ENCODE assay signal across 9 mouse cellular contexts in genomic region chr13:50949545-50950226, GRCm38 (mm10).
DNase-seq lines count a peak whose midpoint lies in the region; ATAC-seq and TF ChIP-seq lines count a peak whose summit lies in the region.
"Had no signal": no experiment of that assay in that cellular context is flagged by ENCODE, and none has a peak within 500 bp of the region (broad histone marks: within the 10 kb centered on the region; RNA-seq: fewer than 3 reads in every experiment).

No protein-coding gene starts in this region.

- H3K36me3 ChIP-seq in hindbrain, postnatal 0 days (ENCODE audit: insufficient read depth, low read length) = no peaks in the 10 kb centered on the region
- H3K36me3 ChIP-seq in midbrain, embryonic 16.5 days (ENCODE audit: control insufficient read depth, insufficient read depth, low read length) = no peaks in the 10 kb centered on the region
- H3K36me3 ChIP-seq: midbrain, embryonic 12.5 days had no signal

- H3K9ac ChIP-seq in hindbrain, postnatal 0 days (replicated peaks; ENCODE audit: low read length) = no peak overlapping the region
- no peak overlapping the region for H3K9ac ChIP-seq in midbrain, embryonic 16.5 days (ENCODE audit: low read depth, low read length)
- H3K9ac ChIP-seq: midbrain, embryonic 12.5 days had no signal

- 35% methylated on average over 6 of the region's 6 CpGs for WGBS in hindbrain, postnatal 0 days
- WGBS in midbrain, embryonic 16.5 days = 46% methylated on average over 6 of the region's 6 CpGs

- TF ChIP-seq CTCF in hindbrain, postnatal 0 days (IDR thresholded peaks at IDR 0.05; ENCODE audit: low read depth) = peak; percentile 97

- H3K27ac ChIP-seq in hindbrain, postnatal 0 days = no peak overlapping the region
- H3K27ac ChIP-seq in midbrain, embryonic 16.5 days (ENCODE audit: low read length) = no peak overlapping the region
- H3K27ac ChIP-seq: midbrain, embryonic 12.5 days had no signal

- ATAC-seq in hindbrain, postnatal 0 days = peak; percentile 88
- ATAC-seq in midbrain, embryonic 16.5 days = peak; percentile 77
- ATAC-seq in erythroid progenitor cell, adult 5-6 weeks (replicated peaks; ENCODE audit: low FRiP score, poor library complexity, severe bottlenecking) = no peak

- H3K27me3 ChIP-seq in hindbrain, postnatal 0 days (ENCODE audit: insufficient read depth, low read length) = no peaks in the 10 kb centered on the region
- no peaks in the 10 kb centered on the region for H3K27me3 ChIP-seq in midbrain, embryonic 16.5 days (ENCODE audit: control insufficient read depth, insufficient read depth, low read depth, low read length)
- H3K27me3 ChIP-seq: midbrain, embryonic 12.5 days had no signal

- H3K4me3 ChIP-seq in hindbrain, postnatal 0 days (ENCODE audit: low read length) = no peak overlapping the region
- H3K4me3 ChIP-seq in midbrain, embryonic 16.5 days (ENCODE audit: low read depth, low read length) = no peak overlapping the region
- H3K4me3 ChIP-seq: midbrain, embryonic 12.5 days had no signal

- DNase-seq in ZHBTc4 (ENCODE audit: low read depth, low spot score) = peak; percentile 75
- peak; percentile 64 to 81 for DNase-seq in cerebellum, adult 18-20 months
- DNase-seq in frontal cortex, adult 2 months (ENCODE audit: extremely low spot score in 1 of 2, low spot score in 1 of 2) = peak; percentile 69 to 96
- peak; percentile 89 for DNase-seq in hindbrain, postnatal 0 days (ENCODE audit: low spot score)
- peak; percentile 45 to 92 for DNase-seq in left cerebral cortex, adult 9 months (ENCODE audit: low spot score in 2 of 2)
- peak; percentile 44 for DNase-seq in spleen, adult 12 weeks (ENCODE audit: low spot score)

- no peaks in the 10 kb centered on the region for H3K9me3 ChIP-seq in hindbrain, postnatal 0 days (ENCODE audit: low read length)
- H3K9me3 ChIP-seq in midbrain, embryonic 16.5 days (replicated peaks; ENCODE audit: control insufficient read depth, low read length, poor library complexity, severe bottlenecking) = no peaks in the 10 kb centered on the region
- H3K9me3 ChIP-seq: midbrain, embryonic 12.5 days had no signal

- no peak overlapping the region for H3K4me2 ChIP-seq in hindbrain, postnatal 0 days (ENCODE audit: low read depth, low read length)
- no peak overlapping the region for H3K4me2 ChIP-seq in midbrain, embryonic 16.5 days (ENCODE audit: low read length)
- H3K4me2 ChIP-seq: midbrain, embryonic 12.5 days had no signal

- no peaks in the 10 kb centered on the region for H3K4me1 ChIP-seq in hindbrain, postnatal 0 days (ENCODE audit: insufficient read depth, low read length)
- no peaks in the 10 kb centered on the region for H3K4me1 ChIP-seq in midbrain, embryonic 16.5 days (ENCODE audit: control insufficient read depth, insufficient read depth, low read length)
- H3K4me1 ChIP-seq: midbrain, embryonic 12.5 days had no signal
